Mouse (Mus musculus) urinary bladder, postnatal 36 days (tissue): Measurements from ENCODE around the gene Col23a1.

Source experiments
- DNase-seq, 2 experiments: peaks; one replicate each; pipeline ENCODE4 v3.0.0; 2022; ENCODE audit warnings: low spot score in 2 of 2, mixed read lengths in 1 of 2

Gene Col23a1

DNA sequence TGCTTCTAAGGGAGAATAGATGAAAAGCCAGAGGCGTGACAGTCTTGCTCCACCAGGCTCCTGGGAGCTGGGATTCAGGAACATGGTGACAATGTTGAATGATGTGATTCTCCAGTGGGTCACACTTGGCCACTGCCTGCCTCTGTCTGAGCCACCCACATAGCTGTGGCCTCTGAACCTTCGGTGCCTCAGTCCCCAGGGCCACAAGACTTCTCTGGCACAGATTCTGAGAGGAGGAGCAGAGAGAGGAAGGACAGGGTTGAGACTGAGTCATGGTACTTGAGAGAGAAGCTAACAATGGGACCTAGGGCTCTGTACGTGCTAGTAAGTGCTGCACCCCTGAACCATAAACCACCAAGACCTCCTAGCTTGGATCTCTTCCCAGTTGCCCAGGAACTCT lies 141.6 kb downstream of the Col23a1 start:
- DNase-seq, result no peak

DNA sequence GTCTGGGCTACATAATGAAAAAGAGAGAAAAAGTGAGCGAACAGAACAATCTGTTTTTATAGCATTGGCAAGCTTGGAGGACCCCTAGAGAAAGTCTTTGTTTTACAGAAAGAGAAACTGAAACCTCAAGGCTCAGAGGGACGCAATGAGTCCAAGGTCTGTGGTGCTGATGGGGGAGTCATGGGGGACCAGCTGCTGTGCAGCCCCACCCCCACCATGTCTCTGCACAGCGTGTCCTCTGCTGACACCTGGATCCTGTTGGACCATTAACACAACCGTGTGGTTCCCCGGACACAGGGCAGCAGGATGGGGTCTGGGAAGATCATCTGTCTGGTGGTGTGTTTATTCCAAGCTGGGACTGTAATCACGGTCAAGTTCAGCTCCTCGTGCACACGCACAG lies 142.2 kb downstream of the Col23a1 start:
- no peak for DNase-seq

DNA sequence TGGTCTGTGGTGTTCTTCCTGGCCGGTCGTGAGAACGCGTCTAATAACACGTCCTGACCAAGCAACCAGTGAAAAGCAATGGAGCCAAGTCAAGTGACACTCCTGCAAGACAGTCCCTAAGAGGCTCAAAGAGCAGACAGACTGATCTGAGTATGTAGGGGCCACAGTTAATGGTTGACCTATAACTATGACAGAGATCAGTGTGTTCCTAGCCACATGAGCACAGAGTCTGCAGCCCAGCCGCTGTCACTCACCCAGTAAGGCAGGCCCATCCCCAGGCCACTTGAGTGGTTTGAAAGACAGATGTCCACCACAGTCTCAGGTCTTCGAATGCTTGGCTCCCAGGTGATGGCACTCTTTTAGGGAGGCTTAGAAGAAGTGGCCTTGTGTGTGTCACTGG lies 152.3 kb downstream of the Col23a1 start:
- no peak for DNase-seq

DNA sequence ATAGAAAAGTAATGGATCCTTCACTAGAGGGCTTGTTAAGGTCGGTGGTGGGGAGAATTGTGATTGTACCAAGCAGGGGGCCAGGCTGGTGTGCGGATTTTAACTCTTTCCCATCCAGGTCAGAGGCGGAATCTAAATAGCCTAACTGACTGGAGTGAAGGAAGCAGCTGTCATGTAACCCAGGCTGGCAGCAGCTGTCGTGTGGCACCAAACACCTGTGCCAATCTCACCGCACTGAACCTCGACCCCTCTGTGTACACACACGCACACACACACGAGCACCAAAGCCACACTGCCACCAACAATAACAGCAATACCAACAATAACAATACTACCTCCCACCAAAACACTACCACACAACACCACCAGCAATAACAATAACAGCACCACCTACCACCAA lies 152.9 kb downstream of the Col23a1 start:
- no peak for DNase-seq

DNA sequence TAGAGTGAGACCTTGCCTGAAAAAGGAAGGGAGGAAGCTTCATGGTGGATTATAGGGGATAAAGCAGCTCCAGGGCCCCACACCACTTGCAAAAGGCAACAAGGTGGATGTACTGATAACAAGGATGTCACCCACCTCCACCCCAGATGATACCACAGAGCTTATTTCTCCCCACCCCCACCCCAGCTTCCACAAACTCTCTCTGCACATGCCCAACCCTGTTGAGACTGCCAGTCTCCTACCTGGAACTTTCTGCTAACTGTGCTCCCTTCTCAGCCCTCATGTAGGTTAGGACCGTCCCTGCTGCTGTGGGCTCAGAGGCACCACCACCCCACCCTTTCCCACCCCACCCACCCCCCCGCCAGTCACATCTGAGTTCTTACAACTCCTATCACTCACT lies 154.1 kb downstream of the Col23a1 start:
- no peak for DNase-seq

DNA sequence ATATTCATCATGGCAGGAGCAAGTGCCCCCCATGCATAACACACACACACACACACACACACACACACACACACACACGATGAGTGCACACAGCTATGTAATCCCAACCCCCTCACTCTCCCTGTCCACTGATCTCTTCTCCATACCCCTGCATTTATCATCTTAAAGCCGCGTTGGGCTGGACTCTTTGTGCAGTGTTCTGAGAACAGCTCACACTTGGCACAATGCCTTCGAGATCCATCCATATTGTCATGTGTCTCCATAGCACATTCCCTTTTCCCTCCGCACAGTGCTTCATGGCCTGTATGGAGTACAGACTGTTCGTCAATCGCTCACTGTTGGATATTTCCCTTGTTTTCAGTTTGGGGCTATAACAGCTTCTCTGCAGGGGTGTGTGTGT lies 154.9 kb downstream of the Col23a1 start:
- no peak for DNase-seq

DNA sequence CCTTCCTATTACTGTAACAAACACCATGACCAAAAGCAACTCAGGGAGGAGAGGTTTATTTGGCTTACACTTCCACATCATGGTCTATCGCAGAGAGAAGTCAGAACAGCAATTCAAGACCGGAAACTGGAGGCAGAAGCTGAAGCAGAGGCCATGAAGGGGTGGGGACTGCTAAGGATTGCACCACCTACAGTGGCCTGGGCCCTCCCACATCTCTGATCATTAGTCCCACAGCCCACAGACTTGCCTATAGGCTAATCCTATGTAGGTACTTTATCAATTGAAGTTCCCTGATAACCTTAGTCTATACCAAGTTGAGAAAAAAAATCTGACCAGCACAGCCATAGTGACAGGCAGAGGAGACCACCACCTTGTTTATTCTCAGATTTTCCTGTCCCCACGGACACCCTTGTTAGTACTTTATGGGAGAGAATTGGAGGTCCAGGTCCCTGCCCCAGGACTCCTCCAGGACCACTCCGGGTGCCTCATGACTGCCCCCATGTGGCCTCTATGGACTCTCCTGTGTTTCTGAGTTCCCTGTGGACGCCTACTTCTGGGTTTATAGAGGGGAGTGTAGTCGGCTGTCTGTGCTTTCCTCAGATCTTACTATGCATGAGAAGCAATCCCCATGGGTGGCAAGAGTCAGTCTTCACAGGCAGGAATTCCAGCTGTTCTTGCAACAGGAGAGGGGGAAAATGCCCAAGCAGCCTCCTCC lies 157.1 kb downstream of the Col23a1 start:
- peak; percentile 5 to 28 for DNase-seq

DNA sequence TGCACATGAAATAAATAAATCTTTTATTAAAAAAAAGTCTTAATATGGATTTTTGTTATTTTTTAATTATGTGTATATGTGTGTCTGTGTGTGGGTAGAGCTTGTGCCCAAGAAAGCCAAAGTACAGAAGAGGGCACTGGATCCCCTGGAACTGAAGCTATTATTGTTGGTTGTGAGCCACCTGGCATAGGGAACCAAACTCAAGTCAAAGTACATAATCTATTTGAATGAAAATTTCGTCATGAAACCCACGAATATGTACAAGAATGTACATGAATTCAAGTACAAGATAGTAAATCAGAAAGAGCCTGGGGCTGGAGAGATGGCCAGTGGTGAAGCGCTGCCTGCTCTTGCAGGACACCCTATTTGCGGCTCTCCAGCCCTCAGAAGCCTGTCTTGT lies 158.5 kb downstream of the Col23a1 start:
- DNase-seq, result no peak

DNA sequence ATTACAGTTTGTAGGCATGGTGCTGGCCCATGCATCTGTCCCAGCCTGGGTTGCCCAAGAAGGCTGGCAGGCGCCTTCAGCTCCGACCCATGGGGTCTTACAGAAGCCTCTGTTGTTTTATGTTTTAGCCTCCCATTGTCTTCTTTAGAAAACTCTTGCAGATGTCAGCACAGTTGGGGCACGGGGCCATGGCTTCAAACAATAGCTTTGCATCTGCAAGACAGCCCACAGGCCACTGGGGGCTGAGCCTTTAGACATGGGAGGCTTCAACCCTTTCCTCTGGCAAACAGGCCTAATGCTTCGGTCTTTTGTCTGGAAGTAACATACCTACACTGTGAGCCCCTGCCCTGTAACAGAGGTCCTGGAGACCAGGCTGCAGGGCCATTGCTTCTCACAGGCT lies 159.0 kb downstream of the Col23a1 start:
- no peak for DNase-seq

DNA sequence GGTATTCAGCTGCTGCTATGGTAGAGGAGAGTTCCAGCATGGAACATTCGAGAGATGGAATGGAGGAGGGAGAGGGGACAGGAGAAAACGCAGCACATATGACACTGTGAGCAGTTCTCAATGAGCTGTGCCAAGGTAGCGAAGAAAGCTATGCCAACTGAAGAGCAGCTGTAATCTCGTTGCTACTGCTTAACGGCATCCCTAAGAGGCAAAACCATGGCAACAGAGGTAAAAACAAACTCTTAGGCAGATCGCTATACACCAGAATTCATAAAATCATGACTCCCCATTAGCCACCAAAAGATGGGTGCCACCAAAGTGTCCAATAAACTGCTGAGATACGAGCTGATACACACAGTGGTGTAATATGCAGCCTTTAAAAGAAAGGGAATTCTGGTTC lies 160.2 kb downstream of the Col23a1 start:
- DNase-seq, result no peak

DNA sequence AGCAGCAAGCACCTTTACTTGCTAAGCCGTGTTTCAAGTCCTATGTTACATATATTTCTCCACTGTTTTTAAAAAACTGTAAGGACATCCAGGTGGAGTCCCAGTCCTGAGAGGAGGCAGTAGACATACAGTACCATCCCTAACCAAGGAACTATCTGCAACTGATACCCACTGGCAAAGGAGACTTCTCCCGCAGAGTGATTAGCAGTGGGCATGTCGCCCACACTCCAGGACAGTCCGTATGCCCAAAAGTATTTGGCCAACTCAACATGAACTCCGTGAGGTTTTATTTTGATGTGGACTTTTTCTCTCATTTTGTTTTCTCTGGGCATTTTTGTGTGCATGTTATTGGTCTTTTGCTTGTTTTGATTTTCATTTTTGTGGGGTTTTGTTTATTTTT lies 161.6 kb downstream of the Col23a1 start:
- DNase-seq, result no peak

DNA sequence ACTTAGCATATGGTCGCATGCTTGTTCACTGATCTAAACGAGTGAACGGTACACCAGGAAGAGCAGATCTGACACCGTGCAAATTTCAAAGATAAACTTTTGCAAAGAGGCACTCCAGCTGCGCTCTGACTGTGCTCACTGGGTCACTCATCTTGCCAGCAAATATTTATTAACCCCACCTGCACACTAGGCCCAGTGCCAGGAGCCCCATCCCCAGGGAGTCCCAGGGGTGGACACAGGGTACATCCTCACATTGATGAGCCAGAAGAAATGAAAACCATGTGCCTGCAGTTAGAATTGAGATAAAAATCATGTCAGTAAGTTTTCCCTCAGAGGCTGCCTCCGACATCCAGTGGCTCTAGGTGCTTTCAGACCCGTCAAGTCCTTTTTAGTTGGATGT lies 162.2 kb downstream of the Col23a1 start:
- no peak for DNase-seq

DNA sequence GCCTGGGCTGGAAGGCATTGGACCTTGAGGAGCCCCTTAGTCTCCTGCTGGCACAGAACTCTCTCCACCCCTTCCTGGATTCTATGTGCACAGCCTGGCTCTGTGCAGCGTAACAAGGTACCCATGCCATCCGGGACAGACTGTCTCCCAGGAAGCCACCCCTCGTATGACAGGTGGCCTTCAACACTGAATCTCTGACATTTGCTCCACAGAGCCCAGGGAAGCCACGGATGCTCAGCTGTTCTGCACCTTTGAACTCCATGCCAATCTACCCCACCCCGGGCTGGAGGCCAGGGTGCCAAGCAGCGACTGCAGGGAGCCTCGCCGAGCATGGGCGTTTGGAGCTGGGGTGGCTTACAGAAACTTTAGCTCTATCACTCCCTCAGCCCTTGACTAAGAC lies 164.0 kb downstream of the Col23a1 start:
- DNase-seq, result no peak

DNA sequence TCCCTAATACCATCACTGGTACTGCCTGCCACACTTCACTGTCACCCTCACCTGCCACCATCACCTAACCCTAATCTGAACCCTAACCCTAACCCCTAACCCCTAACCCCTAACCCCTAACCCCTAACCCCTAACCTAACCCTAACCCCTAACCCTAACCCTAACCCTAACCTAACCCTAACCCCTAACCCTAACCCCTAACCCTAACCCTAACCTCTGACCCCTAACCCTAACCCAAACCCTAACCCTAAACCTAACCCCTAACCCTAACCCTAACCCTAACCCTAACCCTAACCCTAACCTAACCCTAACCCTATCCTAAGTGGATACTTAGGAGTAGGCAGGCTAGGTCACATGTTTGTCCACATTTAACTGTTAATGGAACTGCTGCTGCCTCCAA lies 165.8 kb downstream of the Col23a1 start:
- DNase-seq, result no peak

DNA sequence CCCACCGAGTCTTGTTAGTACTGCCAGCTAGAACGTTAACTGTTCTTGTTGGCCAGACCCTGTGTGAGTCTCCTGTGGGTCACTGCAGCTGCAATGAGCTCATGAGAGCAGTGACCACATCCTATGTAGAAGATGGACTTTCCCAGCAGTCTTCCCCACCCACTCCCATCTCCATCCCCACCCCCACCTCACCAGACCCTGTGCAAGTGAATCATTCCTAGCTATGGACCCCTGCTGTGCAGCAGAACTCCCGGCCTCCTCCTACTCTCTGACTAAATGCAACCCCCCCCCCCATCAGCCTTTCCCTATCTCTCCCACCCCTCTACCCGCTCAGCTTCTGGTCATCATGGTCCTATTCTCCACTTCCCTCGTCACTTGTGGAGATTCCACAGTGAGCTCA lies 167.9 kb downstream of the Col23a1 start:
- no peak for DNase-seq

DNA sequence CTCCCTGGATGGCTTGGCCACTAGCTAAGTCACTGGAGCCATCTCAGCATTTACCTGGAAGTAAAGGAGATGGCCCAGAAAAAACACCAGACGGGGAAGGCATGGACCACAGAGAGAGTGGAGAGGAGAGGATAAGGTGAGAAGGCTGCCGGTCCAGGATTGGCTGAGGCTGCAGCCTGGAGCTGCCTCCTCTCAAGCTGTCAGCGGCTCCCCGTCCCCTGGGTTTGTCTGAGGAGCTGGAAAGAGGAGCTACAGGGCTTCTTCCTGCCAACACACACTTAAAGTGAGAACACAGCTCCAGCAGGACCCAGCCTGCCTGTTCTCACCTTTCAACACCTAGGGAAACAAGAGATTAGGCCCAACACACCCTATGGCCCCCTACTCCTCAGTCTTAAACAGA lies 168.9 kb downstream of the Col23a1 start:
- DNase-seq, result no peak

DNA sequence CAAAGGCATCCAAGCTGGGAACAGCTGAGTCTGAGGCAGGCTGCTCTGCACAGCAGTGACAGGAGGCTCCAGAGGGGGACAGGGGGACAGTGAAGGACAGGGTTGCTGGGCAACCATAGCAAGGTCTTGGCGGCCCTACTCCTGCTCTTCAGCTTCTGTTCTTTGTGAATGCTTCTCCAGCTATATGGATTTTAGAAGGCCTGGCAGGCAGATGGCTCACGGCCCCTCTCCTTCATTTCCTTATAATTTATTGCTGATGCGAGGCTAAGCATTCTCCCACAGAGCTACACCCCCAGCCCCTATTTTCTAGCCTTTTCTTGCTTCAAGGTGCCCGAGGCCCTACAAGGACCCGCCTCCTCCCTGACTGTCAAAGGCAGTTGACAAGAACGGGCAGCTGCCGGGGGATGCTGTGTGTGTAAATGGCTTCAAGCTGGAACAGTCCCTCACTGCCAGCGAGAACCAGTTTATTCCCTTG lies 169.9 kb downstream of the Col23a1 start:
- no peak for DNase-seq

DNA sequence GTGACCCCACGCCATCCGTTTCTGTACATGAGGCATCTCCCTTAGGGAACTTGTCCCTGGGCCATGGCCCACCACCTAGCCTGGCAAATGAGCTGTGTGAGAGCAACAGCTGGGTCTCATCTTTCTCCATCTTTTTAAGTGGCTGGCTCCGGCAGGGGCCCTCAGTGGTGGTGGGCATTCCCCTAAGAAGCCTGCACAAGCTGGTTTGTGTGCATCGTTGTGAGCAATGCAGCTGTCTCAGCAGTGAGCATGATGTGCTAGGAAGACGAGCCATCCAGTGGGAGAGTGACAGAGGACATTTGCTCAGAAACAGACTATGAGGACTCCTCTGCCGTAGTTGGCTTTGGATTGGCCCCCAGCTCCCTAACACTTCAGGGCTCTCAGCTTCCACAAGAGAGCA lies 179.0 kb downstream of the Col23a1 start:
- no peak for DNase-seq

DNA sequence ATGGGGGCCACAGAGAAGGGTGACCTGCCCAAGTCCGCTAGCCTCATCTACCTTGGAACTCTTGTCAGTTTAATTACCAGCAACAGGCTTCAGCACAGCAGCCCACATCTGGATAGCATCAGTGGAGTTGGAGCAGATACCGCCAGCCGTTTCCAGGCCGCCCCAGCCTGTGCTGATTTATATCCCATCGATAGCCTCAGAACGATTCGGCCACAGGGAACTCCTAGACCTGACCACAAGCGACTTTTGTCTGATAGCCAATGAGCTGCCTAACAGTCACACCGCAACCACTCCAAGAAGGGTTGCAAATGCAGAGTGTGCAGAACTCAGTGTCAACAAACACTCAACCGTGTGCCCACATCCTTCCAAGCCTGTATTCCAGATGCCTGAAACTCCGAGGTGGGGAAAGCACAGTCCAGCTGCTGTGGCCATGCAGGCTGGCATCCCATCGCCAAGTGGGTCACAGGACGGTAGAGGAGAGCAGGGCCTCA lies 179.7 kb downstream of the Col23a1 start:
- no peak for DNase-seq

DNA sequence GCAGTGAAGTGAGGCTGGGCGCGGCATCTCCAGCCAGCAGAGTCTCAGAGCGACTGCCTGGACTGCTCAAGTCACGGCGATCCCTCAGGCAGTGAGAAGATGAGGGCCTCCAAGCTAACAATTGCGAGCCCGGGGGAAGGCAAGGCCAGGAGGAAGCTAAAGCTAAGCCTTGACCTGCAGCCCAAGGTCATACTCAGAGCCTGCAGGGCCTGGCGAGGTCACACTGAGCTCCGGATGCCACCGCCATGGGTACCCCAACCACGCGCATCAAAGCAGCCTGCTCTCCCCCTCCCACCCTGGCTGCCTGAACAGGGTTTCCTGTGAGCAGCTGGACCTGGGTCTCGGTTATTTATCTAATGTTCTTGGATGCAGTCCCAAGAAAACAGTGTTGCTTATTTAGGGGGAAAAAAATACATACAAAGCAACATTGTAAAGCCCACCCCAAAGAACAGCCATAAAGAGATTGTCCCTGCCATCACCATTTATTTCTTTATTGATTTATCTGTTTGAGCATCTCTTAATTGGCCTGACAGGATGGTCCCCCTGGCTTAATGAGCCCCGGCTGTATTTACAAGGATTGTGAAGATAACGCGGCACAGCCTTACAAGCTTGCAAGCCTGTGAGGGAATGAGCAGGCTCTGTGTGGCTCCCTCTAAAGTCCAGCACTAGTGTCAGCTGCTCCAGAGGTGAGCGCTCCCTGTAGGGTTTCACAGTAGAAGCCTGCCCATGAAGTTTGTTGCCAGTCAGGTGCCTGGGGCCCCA lies 180.8 kb downstream of the Col23a1 start:
- DNase-seq, result no peak

DNA sequence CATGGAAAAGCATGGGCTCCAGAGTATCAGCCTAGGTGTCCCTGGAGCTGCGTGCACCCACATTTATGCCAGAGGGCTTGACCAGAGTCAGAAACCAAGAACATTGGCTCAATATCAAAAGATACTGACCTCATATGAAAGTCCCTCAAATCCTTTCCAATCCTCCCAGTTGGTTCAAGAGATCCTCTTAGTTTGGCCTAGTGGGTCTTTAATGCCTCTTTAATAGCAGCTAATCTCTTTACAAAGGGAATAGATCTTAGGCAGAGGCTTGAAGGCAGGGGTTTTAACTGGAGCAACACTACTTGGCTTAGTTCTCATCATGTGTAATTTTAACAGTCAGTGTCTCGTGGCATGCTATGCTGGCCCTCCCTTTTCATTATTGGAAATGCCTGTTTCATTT lies 184.0 kb downstream of the Col23a1 start:
- no peak for DNase-seq

DNA sequence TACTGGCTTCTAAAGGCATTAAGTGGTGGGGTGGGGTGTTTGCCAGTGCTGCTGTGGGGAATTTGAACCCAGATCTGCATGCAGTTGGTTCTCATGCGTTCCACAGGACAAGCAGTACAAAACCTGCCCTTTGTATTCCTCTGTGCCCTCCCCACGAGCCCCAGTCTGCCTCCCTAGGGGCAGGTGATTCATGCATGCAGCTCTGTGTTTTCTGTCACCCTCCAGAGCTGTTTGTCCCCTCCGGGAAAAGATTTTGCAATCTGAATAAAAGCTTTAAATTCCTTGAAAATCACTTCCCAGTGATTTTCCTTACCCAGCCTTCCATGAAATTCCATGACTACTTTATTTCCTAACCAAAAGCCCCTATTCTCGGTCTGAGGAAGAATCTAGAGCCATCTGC lies 186.8 kb downstream of the Col23a1 start:
- DNase-seq, result no peak

DNA sequence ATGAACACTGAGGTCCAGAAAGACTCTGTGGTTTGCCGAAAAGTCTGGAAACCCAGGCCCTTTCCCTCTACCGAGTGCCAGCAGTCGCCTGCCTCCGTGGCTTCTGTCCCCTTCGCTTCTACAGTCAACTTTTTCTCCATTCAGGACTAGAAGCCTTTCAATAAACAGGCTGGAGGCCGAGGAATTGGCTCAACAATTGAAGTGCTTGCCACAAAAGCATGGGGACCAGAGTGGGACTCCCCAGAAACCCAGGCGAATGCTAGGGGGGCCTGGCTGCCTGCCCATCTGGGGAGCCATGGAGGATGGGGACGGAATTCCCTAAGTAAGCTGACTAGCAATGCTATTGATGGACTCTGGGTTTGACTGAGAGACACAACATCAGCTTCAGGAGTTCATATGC lies 187.9 kb downstream of the Col23a1 start:
- no peak for DNase-seq
